Mouse (Mus musculus): Measurements from ENCODE around the gene Adcyap1r1. TPM values are rescaled to one million over a fixed set of nuclear protein-coding genes. Genes with fewer than 3 reads are reported as not detected.

Gene Adcyap1r1
- polyA plus RNA-seq, 1 experiment from 2014 or later = 52.7 TPM

Small RNA genes lying within 50 kb of the gene (microRNA-seq; reads per million reads assigned to microRNA genes)
- not detected for gene Gm44352

Other genes starting within 250 kb of the Adcyap1r1 start
- 9.8 and 14.6 TPM in 2 replicates for gene Mindy4, start 248.6 kb upstream of the Adcyap1r1 start, polyA plus RNA-seq (2014; fragmentation: Nextera tagmentation; extraction: Ambion mirVana)
- gene Aqp1, start 115.5 kb upstream of the Adcyap1r1 start, polyA plus RNA-seq (2014; fragmentation: Nextera tagmentation; extraction: Ambion mirVana) = 0.22 and 1.3 TPM in 2 replicates
- not detected in 2 replicates for gene Ghrhr, start 75.7 kb upstream of the Adcyap1r1 start, polyA plus RNA-seq (2014; fragmentation: Nextera tagmentation; extraction: Ambion mirVana)
- gene Neurod6, start 229.3 kb downstream of the Adcyap1r1 start, polyA plus RNA-seq (2014; fragmentation: Nextera tagmentation; extraction: Ambion mirVana) = 18.7 and 21.9 TPM in 2 replicates